Mouse (Mus musculus): ENCODE measurements at regions not wholly inside any gene's neighbourhood (a gene's known extent, or its start where the extent isn't known, plus 50 kb on each side); places are given as distances from the start of the nearest gene placed in this dataset.

GRCm38 (mm10) chr4:45689991-45690916, 108.6 kb upstream of the Aldh1b1 start:
- TF ChIP-seq CTCF (IDR thresholded peaks at IDR 0.05; ENCODE audit: extremely low read depth, insufficient read depth, low read length), result no peak
- TF ChIP-seq POLR2A (IDR thresholded peaks at IDR 0.05; ENCODE audit: extremely low read depth, insufficient read depth, low read length), result no peak
